Mouse (Mus musculus) effector memory CD4-positive, alpha-beta T cell, adult 7 months (primary cell): ENCODE measurements around the gene Ankrd65. TPM values are rescaled to one million over a fixed set of nuclear protein-coding genes. Genes with fewer than 3 reads are reported as not detected.

Source experiments
- polyA plus RNA-seq: library from polyadenylated mRNA; unstranded; fragments of 100-300 nt; shearing (Covaris generic); gene quantifications from one replicate; pipeline ENCODE4 v1.2.1, GENCODE M21; 2017

Ankrd65 gene
- not detected for polyA plus RNA-seq

GRCm38 (mm10) chr4:155790021-155790489 is at the start of gene Ankrd65:
Gene Ankrd65, plus strand, starts transcription at chr4:155790439.

GRCm38 (mm10) chr4:155760613-155761355 is 29.5 kb upstream of the Ankrd65 start, which contains the start of gene Atad3a:
Gene Atad3a, minus strand, starts transcription at chr4:155761093.

GRCm38 (mm10) chr4:155774280-155774754 is 15.9 kb upstream of the Ankrd65 start, which contains the start of gene Vwa1:
Gene Vwa1, minus strand, starts transcription at chr4:155774698.

GRCm38 (mm10) chr4:155785819-155786218 is 4.4 kb upstream of the Ankrd65 start, which contains the start of gene Tmem88b:
Gene Tmem88b, minus strand, starts transcription at chr4:155785874.

GRCm38 (mm10) chr4:155802741-155803339 is 12.6 kb downstream of the Ankrd65 start, which contains the start of gene Mrpl20:
Gene Mrpl20, plus strand, starts transcription at chr4:155802878.

GRCm38 (mm10) chr4:155811929-155812664 is 21.9 kb downstream of the Ankrd65 start, which contains the start of gene Ccnl2:
Gene Ccnl2, plus strand, starts transcription at chr4:155812489.

GRCm38 (mm10) chr4:155831205-155831766 is 41.0 kb downstream of the Ankrd65 start, which contains the start of gene Aurkaip1:
Gene Aurkaip1, plus strand, starts transcription at chr4:155831272.

GRCm38 (mm10) chr4:155839483-155839910 is 49.3 kb downstream of the Ankrd65 start, which contains the start of gene Mxra8:
Gene Mxra8, plus strand, starts transcription at chr4:155839680.

GRCm38 (mm10) chr4:155846871-155847578 is 56.8 kb downstream of the Ankrd65 start, which contains the start of gene Dvl1:
Gene Dvl1, plus strand, starts transcription at chr4:155847402.

Other genes starting within 250 kb of the Ankrd65 start
- 110 TPM for gene Nadk, start 228.1 kb upstream of the Ankrd65 start, polyA plus RNA-seq
- gene Slc35e2, start 189.0 kb upstream of the Ankrd65 start, polyA plus RNA-seq = 20.0 TPM
- 314 TPM for gene Cdk11b, start 165.6 kb upstream of the Ankrd65 start, polyA plus RNA-seq
- gene Gm10563, start 145.0 kb upstream of the Ankrd65 start, polyA plus RNA-seq = not detected
- gene Mmp23, start 137.1 kb upstream of the Ankrd65 start, polyA plus RNA-seq = 0.74 TPM
- gene Mib2, start 121.2 kb upstream of the Ankrd65 start, polyA plus RNA-seq = 45.8 TPM
- gene Fndc10, start 96.1 kb upstream of the Ankrd65 start, polyA plus RNA-seq = 10.8 TPM
- gene Ssu72, start 85.6 kb upstream of the Ankrd65 start, polyA plus RNA-seq = 92.9 TPM
- gene Tmem240, start 55.6 kb upstream of the Ankrd65 start, polyA plus RNA-seq = 0.35 TPM
- 65.7 TPM for gene Atad3a, start 29.3 kb upstream of the Ankrd65 start, polyA plus RNA-seq
- gene Vwa1, start 15.7 kb upstream of the Ankrd65 start, polyA plus RNA-seq = not detected
- not detected for gene Tmem88b, start 4.6 kb upstream of the Ankrd65 start, polyA plus RNA-seq
- 72.5 TPM for gene Mrpl20, start 12.4 kb downstream of the Ankrd65 start, polyA plus RNA-seq
- 320 TPM for gene Ccnl2, start 22.1 kb downstream of the Ankrd65 start, polyA plus RNA-seq
- 125 TPM for gene Aurkaip1, start 40.8 kb downstream of the Ankrd65 start, polyA plus RNA-seq
- gene Mxra8, start 49.2 kb downstream of the Ankrd65 start, polyA plus RNA-seq = 4.6 TPM
- 85.5 TPM for gene Dvl1, start 57.0 kb downstream of the Ankrd65 start, polyA plus RNA-seq
- gene Tas1r3, start 72.9 kb downstream of the Ankrd65 start, polyA plus RNA-seq = 0.56 TPM
- gene Cptp, start 79.0 kb downstream of the Ankrd65 start, polyA plus RNA-seq = 6.9 TPM
- gene Ints11, start 79.1 kb downstream of the Ankrd65 start, polyA plus RNA-seq = 63.2 TPM
- 26.4 TPM for gene Pusl1, start 101.3 kb downstream of the Ankrd65 start, polyA plus RNA-seq
- 38.1 TPM for gene Acap3, start 101.4 kb downstream of the Ankrd65 start, polyA plus RNA-seq
- 179 TPM for gene Ube2j2, start 153.4 kb downstream of the Ankrd65 start, polyA plus RNA-seq
- 3.1 TPM for gene C1qtnf12, start 171.9 kb downstream of the Ankrd65 start, polyA plus RNA-seq
- 6.7 TPM for gene B3galt6, start 202.2 kb downstream of the Ankrd65 start, polyA plus RNA-seq
- gene Sdf4, start 202.4 kb downstream of the Ankrd65 start, polyA plus RNA-seq = 494 TPM
- gene Tnfrsf4, start 223.4 kb downstream of the Ankrd65 start, polyA plus RNA-seq = 649 TPM
- 569 TPM for gene Tnfrsf18, start 235.7 kb downstream of the Ankrd65 start, polyA plus RNA-seq